Mouse (Mus musculus): ENCODE measurements around the gene Zfp60. TPM values are rescaled to one million over a fixed set of nuclear protein-coding genes. Genes with fewer than 3 reads are reported as not detected.

Gene Zfp60
- 96.6 and 101 TPM in 2 replicates for polyA plus RNA-seq (2014; fragmentation: Nextera tagmentation; extraction: Ambion mirVana)

DNA sequence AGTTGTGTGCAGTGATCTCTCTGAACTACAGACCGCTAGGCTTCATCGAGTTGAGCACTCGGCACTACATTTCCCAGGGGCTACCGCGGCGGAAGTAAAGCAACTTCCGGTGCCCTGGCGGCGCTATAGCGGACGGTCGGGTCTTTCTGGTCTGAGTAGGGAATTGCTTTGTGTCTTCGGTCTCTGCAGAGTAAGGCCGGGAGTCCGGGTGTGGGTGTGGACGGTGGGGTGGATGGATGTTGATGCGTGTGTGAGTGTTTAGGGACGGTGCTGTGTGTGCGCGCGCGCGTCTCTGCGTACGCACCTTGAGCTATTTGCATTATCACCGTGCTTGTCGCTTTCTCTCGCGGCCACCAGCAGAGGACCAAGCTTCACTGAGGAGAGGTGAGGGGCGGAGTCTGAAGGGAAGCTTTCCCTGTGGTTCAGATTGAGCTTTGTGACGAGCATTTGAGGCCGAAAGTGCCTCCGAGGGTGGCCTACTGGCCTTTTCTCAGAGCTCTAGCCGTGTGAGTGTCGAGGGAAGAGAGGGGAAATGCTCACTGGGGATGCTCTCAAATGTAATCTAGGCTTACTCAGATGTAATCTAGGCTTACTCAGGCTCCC is at the start of gene Zfp60:
Gene Zfp60 (plus strand): TSS at position 109 of the 603 bp plus-strand sequence.
- Histone ChIP-seq H3K4me1 (ENCODE audit: control insufficient read depth, insufficient read depth, low read length) (peaks cover 33% of the 10 kb centered on the region), H3K9ac (ENCODE audit: low read length) (peak within 1 kb of the TSS; percentile 93), H3K9me3 (replicated peaks; ENCODE audit: control insufficient read depth, low read length) (no peaks in the 10 kb centered on the region), H3K36me3 (ENCODE audit: control insufficient read depth, insufficient read depth, low read length) (no peaks in the 10 kb centered on the region), H3K4me3 (ENCODE audit: low read depth, low read length) (peak within 1 kb of the TSS; percentile 75), H3K27ac (ENCODE audit: low read depth, low read length) (peak within 1 kb of the TSS; percentile 99), H3K27me3 (replicated peaks; ENCODE audit: control insufficient read depth, insufficient read depth, low read length) (no peaks in the 10 kb centered on the region), H3K4me2 (ENCODE audit: low read length) (peak within 1 kb of the TSS; percentile 68)
- peak; percentile 95 for DNase-seq (ENCODE audit: low spot score)
- ATAC-seq = peak; percentile 95
- WGBS = under 1% methylated on average over 35 of the region's 35 CpGs

DNA sequence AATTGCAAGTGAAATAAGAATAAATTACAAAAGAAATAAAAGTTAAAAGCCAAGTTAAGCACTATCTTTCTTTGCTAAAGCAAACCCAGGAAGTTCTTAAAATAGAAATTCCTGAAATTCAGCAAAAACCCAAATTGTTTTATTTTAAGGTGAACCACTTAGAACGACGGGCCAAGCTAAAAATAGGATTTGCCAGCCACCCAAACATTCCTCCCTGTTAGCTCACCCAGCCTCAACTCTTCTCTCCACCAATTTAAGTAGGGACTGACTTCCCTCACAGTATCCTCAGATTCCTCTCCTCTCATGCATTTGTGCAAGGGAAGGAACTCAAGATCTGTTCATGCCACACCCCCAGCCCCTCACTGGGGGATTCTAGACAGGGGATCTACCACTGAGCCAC is 48.0 kb upstream of the Zfp60 start:
- WGBS = 82% methylated on average over 2 of the region's 2 CpGs
- Histone ChIP-seq H3K36me3 (ENCODE audit: control insufficient read depth, insufficient read depth, low read length) (no peaks in the 10 kb centered on the region), H3K9me3 (replicated peaks; ENCODE audit: control insufficient read depth, low read length) (no peaks in the 10 kb centered on the region), H3K4me1 (ENCODE audit: control insufficient read depth, insufficient read depth, low read length) (no peaks in the 10 kb centered on the region), H3K27me3 (replicated peaks; ENCODE audit: control insufficient read depth, insufficient read depth, low read length) (no peaks in the 10 kb centered on the region), H3K9ac (ENCODE audit: low read length) (no peak overlapping the region), H3K27ac (ENCODE audit: low read depth, low read length) (no peak overlapping the region), H3K4me3 (ENCODE audit: low read depth, low read length) (no peak overlapping the region), H3K4me2 (ENCODE audit: low read length) (no peak overlapping the region)
- ATAC-seq = no peak
- DNase-seq (ENCODE audit: low spot score) = no peak

GRCm38 (mm10) chr7:27685220-27685619 is 46.0 kb upstream of the Zfp60 start:
- no peak for ATAC-seq
- H3K4me2 ChIP-seq (ENCODE audit: low read length) = peak overlapping the region; percentile 42
- H3K27me3 ChIP-seq (replicated peaks; ENCODE audit: control insufficient read depth, insufficient read depth, low read length) = no peaks in the 10 kb centered on the region
- peak overlapping the region; percentile 46; the same call in 1 of the 2 replicates for H3K9ac ChIP-seq (ENCODE audit: low read length)
- WGBS = 29% methylated on average over 5 of the region's 5 CpGs
- no peak for DNase-seq (ENCODE audit: low spot score)
- H3K27ac ChIP-seq (ENCODE audit: low read depth, low read length) = no peak overlapping the region
- no peaks in the 10 kb centered on the region for H3K9me3 ChIP-seq (replicated peaks; ENCODE audit: control insufficient read depth, low read length)
- H3K4me3 ChIP-seq (ENCODE audit: low read depth, low read length) = peak overlapping the region; percentile 16; the same call in 1 of the 2 replicates
- H3K4me1 ChIP-seq (ENCODE audit: control insufficient read depth, insufficient read depth, low read length) = no peaks in the 10 kb centered on the region
- no peaks in the 10 kb centered on the region for H3K36me3 ChIP-seq (ENCODE audit: control insufficient read depth, insufficient read depth, low read length)

DNA sequence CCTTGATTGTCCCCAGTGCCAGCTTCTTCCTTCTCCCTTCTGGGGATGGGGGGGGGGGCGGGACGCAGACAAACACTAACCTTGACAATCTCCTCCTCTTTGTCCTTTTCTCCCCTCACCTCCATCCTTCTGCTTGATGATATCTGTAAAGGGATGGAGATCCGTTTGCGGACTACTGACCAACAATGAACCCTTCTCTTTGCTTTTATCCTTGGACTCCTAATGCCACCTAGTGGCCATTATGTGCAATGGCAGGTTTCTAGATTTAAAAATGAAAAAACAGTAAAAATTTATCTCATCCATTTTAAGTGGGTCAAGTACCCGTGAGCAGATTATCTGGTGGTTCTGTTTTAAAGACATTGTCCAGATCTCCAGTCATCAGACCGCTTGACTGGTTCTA is 45.5 kb upstream of the Zfp60 start:
- Histone ChIP-seq H3K27ac (ENCODE audit: low read depth, low read length) (no peak overlapping the region), H3K9me3 (replicated peaks; ENCODE audit: control insufficient read depth, low read length) (no peaks in the 10 kb centered on the region), H3K4me2 (ENCODE audit: low read length) (peak overlapping the region; percentile 42), H3K4me1 (ENCODE audit: control insufficient read depth, insufficient read depth, low read length) (no peaks in the 10 kb centered on the region), H3K4me3 (ENCODE audit: low read depth, low read length) (peak overlapping the region; percentile 16; the same call in 1 of the 2 replicates), H3K36me3 (ENCODE audit: control insufficient read depth, insufficient read depth, low read length) (no peaks in the 10 kb centered on the region), H3K9ac (ENCODE audit: low read length) (peak overlapping the region; percentile 46; the same call in 1 of the 2 replicates), H3K27me3 (replicated peaks; ENCODE audit: control insufficient read depth, insufficient read depth, low read length) (no peaks in the 10 kb centered on the region)
- under 1% methylated on average over 6 of the region's 6 CpGs for WGBS
- peak; percentile 74 for DNase-seq (ENCODE audit: low spot score)
- ATAC-seq = no peak

GRCm38 (mm10) chr7:27687043-27687442 is 44.1 kb upstream of the Zfp60 start:
- no peak overlapping the region for H3K4me3 ChIP-seq (ENCODE audit: low read depth, low read length)
- no peaks in the 10 kb centered on the region for H3K9me3 ChIP-seq (replicated peaks; ENCODE audit: control insufficient read depth, low read length)
- H3K27me3 ChIP-seq (replicated peaks; ENCODE audit: control insufficient read depth, insufficient read depth, low read length) = no peaks in the 10 kb centered on the region
- no peak overlapping the region for H3K9ac ChIP-seq (ENCODE audit: low read length)
- no peaks in the 10 kb centered on the region for H3K4me1 ChIP-seq (ENCODE audit: control insufficient read depth, insufficient read depth, low read length)
- H3K4me2 ChIP-seq (ENCODE audit: low read length) = no peak overlapping the region
- DNase-seq (ENCODE audit: low spot score) = no peak
- ATAC-seq = no peak
- no peak overlapping the region for H3K27ac ChIP-seq (ENCODE audit: low read depth, low read length)
- H3K36me3 ChIP-seq (ENCODE audit: control insufficient read depth, insufficient read depth, low read length) = no peaks in the 10 kb centered on the region
- 82% methylated on average over 1 of the region's 1 CpGs for WGBS

DNA sequence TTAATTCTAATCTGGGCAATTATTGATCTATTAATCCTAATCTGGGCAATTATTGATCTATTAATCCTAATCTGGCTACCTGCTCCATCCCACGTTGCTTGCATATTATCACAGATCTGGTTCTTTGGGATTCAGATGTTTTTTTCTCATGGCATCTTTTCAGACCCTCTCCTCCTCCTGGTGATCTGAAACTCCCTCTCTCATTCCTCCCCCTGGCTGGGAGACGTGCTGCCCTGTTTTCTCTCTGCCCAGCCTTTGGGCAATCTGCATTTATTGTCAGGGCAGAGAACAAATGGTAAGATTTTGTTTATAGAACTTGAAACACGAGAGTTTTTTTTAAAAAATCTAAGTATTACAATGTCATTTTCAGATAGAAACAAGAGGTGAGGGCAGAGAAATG is 43.4 kb upstream of the Zfp60 start:
- Histone ChIP-seq H3K9ac (ENCODE audit: low read length) (0 out of 2 replicates have a peak overlapping the region, but pooled peaks have one; percentile 74), H3K4me3 (ENCODE audit: low read depth, low read length) (no peak overlapping the region), H3K9me3 (replicated peaks; ENCODE audit: control insufficient read depth, low read length) (no peaks in the 10 kb centered on the region), H3K4me2 (ENCODE audit: low read length) (peak overlapping the region; percentile 80), H3K36me3 (ENCODE audit: control insufficient read depth, insufficient read depth, low read length) (no peaks in the 10 kb centered on the region), H3K27me3 (replicated peaks; ENCODE audit: control insufficient read depth, insufficient read depth, low read length) (no peaks in the 10 kb centered on the region), H3K27ac (ENCODE audit: low read depth, low read length) (no peak overlapping the region), H3K4me1 (ENCODE audit: control insufficient read depth, insufficient read depth, low read length) (no peaks in the 10 kb centered on the region)
- DNase-seq (ENCODE audit: low spot score) (no peak), ATAC-seq (no peak)
- WGBS = 76% methylated on average over 3 of the region's 3 CpGs

DNA sequence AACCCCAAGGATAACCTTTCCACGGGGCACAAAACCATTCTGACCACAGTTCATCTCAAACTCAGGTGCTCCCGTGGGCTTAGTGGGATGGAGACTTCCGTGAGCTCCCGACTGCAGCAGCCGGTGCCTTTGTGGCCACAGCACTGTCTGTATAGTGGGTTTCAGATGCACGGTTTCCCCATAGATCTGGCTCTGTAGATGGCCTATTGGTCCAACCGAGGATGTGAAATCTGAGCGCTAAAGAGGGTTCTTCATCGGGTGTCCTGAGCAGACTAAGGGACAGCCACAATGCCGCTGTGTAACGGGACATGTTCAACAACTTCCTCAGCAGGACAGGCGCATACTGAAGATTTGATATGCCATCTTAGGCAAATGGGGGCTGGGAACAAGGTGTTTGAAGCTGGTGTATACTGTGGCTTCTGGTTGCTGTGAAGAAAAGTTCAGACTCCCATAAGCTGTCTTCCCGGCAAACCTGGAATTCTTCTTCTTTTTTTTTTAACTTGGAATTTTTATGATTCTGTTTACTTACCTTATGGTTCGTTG is 42.9 kb upstream of the Zfp60 start:
- peak overlapping the region; percentile 79 for H3K27ac ChIP-seq (ENCODE audit: low read depth, low read length)
- H3K36me3 ChIP-seq (ENCODE audit: control insufficient read depth, insufficient read depth, low read length) = no peaks in the 10 kb centered on the region
- H3K4me3 ChIP-seq (ENCODE audit: low read depth, low read length) = peak overlapping the region; percentile 47
- ATAC-seq (no peak), DNase-seq (ENCODE audit: low spot score) (no peak)
- no peaks in the 10 kb centered on the region for H3K9me3 ChIP-seq (replicated peaks; ENCODE audit: control insufficient read depth, low read length)
- H3K4me2 ChIP-seq (ENCODE audit: low read length) = peak overlapping the region; percentile 80
- H3K9ac ChIP-seq (ENCODE audit: low read length) = peak overlapping the region; percentile 74
- H3K27me3 ChIP-seq (replicated peaks; ENCODE audit: control insufficient read depth, insufficient read depth, low read length) = no peaks in the 10 kb centered on the region
- WGBS = 39% methylated on average over 14 of the region's 14 CpGs
- no peaks in the 10 kb centered on the region for H3K4me1 ChIP-seq (ENCODE audit: control insufficient read depth, insufficient read depth, low read length)

- Histone ChIP-seq H3K4me2 (ENCODE audit: low read length) (peak within 1 kb of the TSS; percentile 80), H3K9ac (ENCODE audit: low read length) (peak within 1 kb of the TSS; percentile 74), H3K36me3 (ENCODE audit: control insufficient read depth, insufficient read depth, low read length) (no peaks in the 10 kb centered on the region), H3K4me1 (ENCODE audit: control insufficient read depth, insufficient read depth, low read length) (no peaks in the 10 kb centered on the region), H3K27ac (ENCODE audit: low read depth, low read length) (peak within 1 kb of the TSS; percentile 79), H3K27me3 (replicated peaks; ENCODE audit: control insufficient read depth, insufficient read depth, low read length) (no peaks in the 10 kb centered on the region), H3K4me3 (ENCODE audit: low read depth, low read length) (peak within 1 kb of the TSS; percentile 47), H3K9me3 (replicated peaks; ENCODE audit: control insufficient read depth, low read length) (no peaks in the 10 kb centered on the region)
- WGBS = 0% methylated on average over 19 of the region's 19 CpGs
- ATAC-seq (peak; percentile 98), DNase-seq (ENCODE audit: low spot score) (peak; percentile 98)
Observed at GRCm38 (mm10) chr7:27688815-27689612, 42.2 kb upstream of the Zfp60 start, which contains the start of gene Zfp607b. TSS of gene Zfp607b (plus strand) at chr7:27689340.
